Mouse (Mus musculus): Measurements from ENCODE around the gene Wdsub1. TPM values are rescaled to one million over a fixed set of nuclear protein-coding genes. Genes with fewer than 3 reads are reported as not detected.
"Not testable (repeated sequence)": the region's sequence is repeated elsewhere in the genome, so short reads cannot be mapped to it uniquely, and the experiment has no call there.

Gene Wdsub1
- polyA plus RNA-seq, 1 experiment from 2014 or later: 8.2 TPM

- H3K27me3 ChIP-seq (ENCODE audit: control insufficient read depth, insufficient read depth, low read depth, low read length): no peaks in the 10 kb centered on the region
- no peak for ATAC-seq (ENCODE audit: low read depth)
- no peak overlapping the region for H3K9ac ChIP-seq (ENCODE audit: low read depth, low read length)
- no peaks in the 10 kb centered on the region for H3K4me1 ChIP-seq (ENCODE audit: control insufficient read depth, low read depth, low read length)
- no peak overlapping the region for H3K4me2 ChIP-seq (ENCODE audit: low read depth, low read length)
- no peaks in the 10 kb centered on the region for H3K36me3 ChIP-seq (ENCODE audit: control insufficient read depth, insufficient read depth)
- no peak overlapping the region for H3K4me3 ChIP-seq (ENCODE audit: low read depth, low read length)
- no peak overlapping the region for H3K27ac ChIP-seq (ENCODE audit: low read length)
- 83% methylated on average over 11 of the region's 11 CpGs for WGBS (ENCODE audit: insufficient replicate concordance)
- no peaks in the 10 kb centered on the region for H3K9me3 ChIP-seq (replicated peaks; ENCODE audit: control insufficient read depth, low read length)
Measured at GRCm38 (mm10) chr2:59852916-59853315, 29.5 kb downstream of the Wdsub1 start.

DNA sequence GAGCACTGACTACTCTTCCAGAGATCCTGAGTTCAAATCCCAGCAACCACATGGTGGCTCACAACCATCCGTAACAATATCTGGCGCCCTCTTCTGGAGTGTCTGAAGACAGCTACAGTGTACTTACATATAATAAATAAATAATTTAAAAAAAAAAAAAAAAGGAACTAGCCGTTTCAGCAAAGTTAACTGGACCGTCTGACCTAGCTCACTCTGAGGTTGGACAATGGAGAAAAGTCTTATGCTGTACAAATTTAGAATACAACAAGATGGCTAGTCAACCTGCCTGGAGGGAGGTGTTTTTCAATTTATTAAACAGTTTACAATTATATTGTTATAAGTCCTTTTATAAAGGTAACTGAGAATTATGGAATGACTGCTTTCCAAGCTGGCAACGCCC is 30.5 kb downstream of the Wdsub1 start:
- H3K4me3 ChIP-seq (ENCODE audit: low read depth, low read length); H3K9ac ChIP-seq (ENCODE audit: low read depth, low read length); H3K36me3 ChIP-seq (ENCODE audit: control insufficient read depth, insufficient read depth); H3K4me1 ChIP-seq (ENCODE audit: control insufficient read depth, low read depth, low read length); H3K27ac ChIP-seq (ENCODE audit: low read length); ATAC-seq (ENCODE audit: low read depth); H3K27me3 ChIP-seq (ENCODE audit: control insufficient read depth, insufficient read depth, low read depth, low read length); H3K4me2 ChIP-seq (ENCODE audit: low read depth, low read length); H3K9me3 ChIP-seq (replicated peaks; ENCODE audit: control insufficient read depth, low read length): not testable (repeated sequence)
- 40% methylated on average over 4 of the region's 5 CpGs for WGBS (ENCODE audit: insufficient replicate concordance)

DNA sequence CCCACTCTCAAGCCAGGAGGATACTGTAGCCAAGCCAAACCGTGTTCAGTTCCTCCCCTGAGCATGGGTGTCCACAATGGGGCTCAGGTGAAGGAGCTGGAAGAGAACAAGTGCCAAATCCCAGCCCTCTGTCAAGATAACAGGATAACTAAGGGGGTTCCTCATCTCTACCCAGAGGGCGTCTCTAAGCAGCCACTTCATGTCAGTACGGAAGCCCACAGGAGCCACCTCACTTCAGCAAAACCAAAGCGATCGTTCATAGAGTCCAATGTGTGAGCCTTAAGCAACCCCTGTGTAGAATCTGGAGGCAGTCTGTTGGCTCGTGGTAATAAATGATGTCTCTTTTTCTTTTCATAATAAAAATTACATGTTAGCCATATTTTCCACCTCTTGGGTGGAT is 38.5 kb downstream of the Wdsub1 start:
- H3K4me3 ChIP-seq (ENCODE audit: low read depth, low read length): no peak overlapping the region
- no peak overlapping the region for H3K27ac ChIP-seq (ENCODE audit: low read length)
- no peak for ATAC-seq (ENCODE audit: low read depth)
- H3K4me1 ChIP-seq (ENCODE audit: control insufficient read depth, low read depth, low read length): peaks cover 3% of the 10 kb centered on the region; the same call in 1 of the 2 replicates
- 74% methylated on average over 6 of the region's 6 CpGs for WGBS (ENCODE audit: insufficient replicate concordance)
- peaks cover 4% of the 10 kb centered on the region; the same call in 1 of the 2 replicates for H3K36me3 ChIP-seq (ENCODE audit: control insufficient read depth, insufficient read depth)
- H3K27me3 ChIP-seq (ENCODE audit: control insufficient read depth, insufficient read depth, low read depth, low read length): no peaks in the 10 kb centered on the region
- no peaks in the 10 kb centered on the region for H3K9me3 ChIP-seq (replicated peaks; ENCODE audit: control insufficient read depth, low read length)
- H3K4me2 ChIP-seq (ENCODE audit: low read depth, low read length): no peak overlapping the region
- no peak overlapping the region for H3K9ac ChIP-seq (ENCODE audit: low read depth, low read length)

- WGBS (ENCODE audit: insufficient replicate concordance): 82% methylated on average over 21 of the region's 21 CpGs
- Histone ChIP-seq H3K27me3 (ENCODE audit: control insufficient read depth, insufficient read depth, low read depth, low read length) (no peaks in the 10 kb centered on the region), H3K9me3 (replicated peaks; ENCODE audit: control insufficient read depth, low read length) (no peaks in the 10 kb centered on the region), H3K9ac (ENCODE audit: low read depth, low read length) (no peak overlapping the region), H3K4me1 (ENCODE audit: control insufficient read depth, low read depth, low read length) (peaks cover 3% of the 10 kb centered on the region; the same call in 1 of the 2 replicates), H3K27ac (ENCODE audit: low read length) (no peak overlapping the region), H3K36me3 (ENCODE audit: control insufficient read depth, insufficient read depth) (peaks cover 4% of the 10 kb centered on the region; the same call in 1 of the 2 replicates), H3K4me3 (ENCODE audit: low read depth, low read length) (no peak overlapping the region), H3K4me2 (ENCODE audit: low read depth, low read length) (no peak overlapping the region)
- ATAC-seq (ENCODE audit: low read depth): no peak
Measured at GRCm38 (mm10) chr2:59843156-59843555, 39.2 kb downstream of the Wdsub1 start.

- WGBS (ENCODE audit: insufficient replicate concordance): 43% methylated on average over 6 of the region's 6 CpGs
- Histone ChIP-seq H3K36me3 (ENCODE audit: control insufficient read depth, insufficient read depth) (peaks cover 4% of the 10 kb centered on the region; the same call in 1 of the 2 replicates), H3K4me1 (ENCODE audit: control insufficient read depth, low read depth, low read length) (peaks cover 3% of the 10 kb centered on the region; the same call in 1 of the 2 replicates), H3K9ac (ENCODE audit: low read depth, low read length) (no peak overlapping the region), H3K9me3 (replicated peaks; ENCODE audit: control insufficient read depth, low read length) (no peaks in the 10 kb centered on the region), H3K27ac (ENCODE audit: low read length) (no peak overlapping the region), H3K27me3 (ENCODE audit: control insufficient read depth, insufficient read depth, low read depth, low read length) (no peaks in the 10 kb centered on the region), H3K4me2 (ENCODE audit: low read depth, low read length) (no peak overlapping the region), H3K4me3 (ENCODE audit: low read depth, low read length) (no peak overlapping the region)
- no peak for ATAC-seq (ENCODE audit: low read depth)
Measured at GRCm38 (mm10) chr2:59842556-59843008, 39.8 kb downstream of the Wdsub1 start.

DNA sequence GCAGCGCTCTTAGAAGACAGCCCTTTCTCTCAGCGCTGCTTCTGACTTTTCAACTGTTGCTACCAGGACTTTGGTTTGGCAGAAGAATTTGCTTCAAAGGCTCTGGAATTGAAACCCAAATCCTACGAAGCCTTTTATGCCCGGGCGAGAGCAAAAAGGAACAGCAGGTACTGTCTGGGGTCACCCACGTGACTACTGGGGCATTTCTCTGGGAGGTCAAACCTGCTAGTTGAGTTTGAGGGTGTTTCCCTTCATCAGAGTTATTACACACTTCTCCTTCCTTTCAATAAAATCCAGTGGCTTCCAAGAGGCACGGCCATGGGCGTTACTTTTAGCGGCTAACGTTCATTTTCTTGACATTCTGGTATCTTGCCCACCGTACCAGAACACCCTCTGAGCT is 40.4 kb downstream of the Wdsub1 start:
- H3K4me1 ChIP-seq (ENCODE audit: control insufficient read depth, low read depth, low read length): peaks cover 3% of the 10 kb centered on the region; the same call in 1 of the 2 replicates
- no peak overlapping the region for H3K4me2 ChIP-seq (ENCODE audit: low read depth, low read length)
- ATAC-seq (ENCODE audit: low read depth): no peak
- peaks cover 4% of the 10 kb centered on the region; the same call in 1 of the 2 replicates for H3K36me3 ChIP-seq (ENCODE audit: control insufficient read depth, insufficient read depth)
- H3K4me3 ChIP-seq (ENCODE audit: low read depth, low read length): no peak overlapping the region
- no peaks in the 10 kb centered on the region for H3K9me3 ChIP-seq (replicated peaks; ENCODE audit: control insufficient read depth, low read length)
- H3K9ac ChIP-seq (ENCODE audit: low read depth, low read length): no peak overlapping the region
- WGBS (ENCODE audit: insufficient replicate concordance): 82% methylated on average over 11 of the region's 11 CpGs
- no peak overlapping the region for H3K27ac ChIP-seq (ENCODE audit: low read length)
- H3K27me3 ChIP-seq (ENCODE audit: control insufficient read depth, insufficient read depth, low read depth, low read length): no peaks in the 10 kb centered on the region

DNA sequence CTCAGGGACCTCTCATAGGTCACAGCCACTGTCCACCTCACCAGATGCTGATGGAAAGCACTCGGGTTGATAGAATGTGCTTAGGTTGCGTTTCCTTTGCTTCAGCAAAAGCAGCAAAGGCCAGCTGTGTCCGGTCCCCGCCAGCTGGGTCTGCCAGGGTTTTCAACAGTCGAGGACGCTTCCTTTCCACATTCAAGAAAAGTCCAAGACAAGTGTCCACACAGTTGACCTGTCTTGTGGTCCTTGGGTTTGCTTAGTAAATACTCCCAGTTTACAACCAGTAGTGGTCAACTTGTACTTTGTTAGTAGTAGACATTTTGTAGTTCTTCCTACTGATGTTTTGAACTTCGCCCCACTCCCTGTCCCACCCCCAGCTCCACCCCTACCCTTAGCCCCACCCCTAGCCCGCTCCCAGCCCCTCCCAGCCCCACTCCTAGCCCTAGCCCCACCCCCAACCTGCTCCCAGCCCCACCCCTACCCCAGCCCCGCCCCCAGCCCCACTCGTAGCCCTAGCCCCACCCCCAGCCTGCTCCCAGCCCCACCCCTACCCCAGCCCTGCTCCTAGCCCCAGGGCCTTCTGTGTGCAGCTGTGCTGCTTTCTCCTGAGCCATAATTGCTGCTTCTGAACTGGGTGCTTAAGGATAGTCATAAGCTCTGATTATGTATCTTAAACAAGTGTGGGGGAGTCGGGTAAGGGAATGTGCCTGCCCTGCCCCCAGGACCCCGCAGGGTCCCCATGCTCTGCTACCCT is 41.0 kb downstream of the Wdsub1 start:
- Histone ChIP-seq H3K9ac (ENCODE audit: low read depth, low read length) (no peak overlapping the region), H3K4me1 (ENCODE audit: control insufficient read depth, low read depth, low read length) (peaks cover 3% of the 10 kb centered on the region; the same call in 1 of the 2 replicates), H3K4me3 (ENCODE audit: low read depth, low read length) (no peak overlapping the region), H3K27me3 (ENCODE audit: control insufficient read depth, insufficient read depth, low read depth, low read length) (no peaks in the 10 kb centered on the region), H3K9me3 (replicated peaks; ENCODE audit: control insufficient read depth, low read length) (no peaks in the 10 kb centered on the region), H3K4me2 (ENCODE audit: low read depth, low read length) (no peak overlapping the region), H3K27ac (ENCODE audit: low read length) (no peak overlapping the region; the same call in 1 of the 2 replicates), H3K36me3 (ENCODE audit: control insufficient read depth, insufficient read depth) (peaks cover 4% of the 10 kb centered on the region; the same call in 1 of the 2 replicates)
- WGBS (ENCODE audit: insufficient replicate concordance): 69% methylated on average over 10 of the region's 12 CpGs
- peak; percentile 70 for ATAC-seq (ENCODE audit: low read depth)

DNA sequence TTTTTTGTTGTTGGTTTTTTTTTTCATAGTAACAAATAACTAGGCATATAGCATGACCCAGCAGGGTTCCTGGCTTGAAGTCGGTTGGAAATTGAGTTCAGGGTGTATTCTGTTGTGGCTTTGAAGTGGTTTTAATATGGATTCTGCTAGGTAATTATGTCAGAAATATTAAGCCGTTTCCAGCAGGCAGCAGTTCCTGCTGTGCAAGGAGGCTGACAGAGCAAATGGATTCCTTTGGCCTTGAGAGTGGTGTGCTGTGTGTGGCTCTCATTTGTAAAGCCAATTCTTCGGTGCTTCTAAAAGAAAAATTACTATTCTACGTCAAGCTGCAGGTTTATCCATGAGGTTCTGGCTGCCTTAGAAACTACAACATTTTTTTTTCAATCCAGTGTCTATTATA is 42.2 kb downstream of the Wdsub1 start:
- Histone ChIP-seq H3K4me2 (ENCODE audit: low read depth, low read length) (no peak overlapping the region), H3K4me1 (ENCODE audit: control insufficient read depth, low read depth, low read length) (peaks cover 3% of the 10 kb centered on the region; the same call in 1 of the 2 replicates), H3K4me3 (ENCODE audit: low read depth, low read length) (no peak overlapping the region), H3K36me3 (ENCODE audit: control insufficient read depth, insufficient read depth) (peaks cover 4% of the 10 kb centered on the region; the same call in 1 of the 2 replicates), H3K9me3 (replicated peaks; ENCODE audit: control insufficient read depth, low read length) (no peaks in the 10 kb centered on the region), H3K9ac (ENCODE audit: low read depth, low read length) (no peak overlapping the region), H3K27me3 (ENCODE audit: control insufficient read depth, insufficient read depth, low read depth, low read length) (no peaks in the 10 kb centered on the region), H3K27ac (ENCODE audit: low read length) (no peak overlapping the region)
- no peak for ATAC-seq (ENCODE audit: low read depth)
- 72% methylated on average over 4 of the region's 4 CpGs for WGBS (ENCODE audit: insufficient replicate concordance)

- Histone ChIP-seq H3K9me3 (replicated peaks; ENCODE audit: control insufficient read depth, low read length) (no peaks in the 10 kb centered on the region), H3K4me1 (ENCODE audit: control insufficient read depth, low read depth, low read length) (peaks cover 3% of the 10 kb centered on the region; the same call in 1 of the 2 replicates), H3K4me2 (ENCODE audit: low read depth, low read length) (no peak overlapping the region), H3K36me3 (ENCODE audit: control insufficient read depth, insufficient read depth) (peaks cover 4% of the 10 kb centered on the region; the same call in 1 of the 2 replicates), H3K4me3 (ENCODE audit: low read depth, low read length) (no peak overlapping the region), H3K27me3 (ENCODE audit: control insufficient read depth, insufficient read depth, low read depth, low read length) (no peaks in the 10 kb centered on the region), H3K9ac (ENCODE audit: low read depth, low read length) (no peak overlapping the region), H3K27ac (ENCODE audit: low read length) (no peak overlapping the region)
- no peak for ATAC-seq (ENCODE audit: low read depth)
- WGBS (ENCODE audit: insufficient replicate concordance): 57% methylated on average over 2 of the region's 2 CpGs
Measured at GRCm38 (mm10) chr2:59839755-59840154, 42.6 kb downstream of the Wdsub1 start.

All from liver, embryonic 16.5 days (tissue).